Mouse (Mus musculus) cerebellum, adult 2 months (tissue): ENCODE data around the gene Phf21a. TPM values are rescaled to one million over a fixed set of nuclear protein-coding genes. Genes with fewer than 3 reads are reported as not detected.

ENCODE experiments used
- DNase-seq, 2 experiments: peaks; one replicate each; pipeline ENCODE4 v3.0.0; 2021
- H3K27ac ChIP-seq: fragments of 200-500 bp; 2 replicates; pipeline ENCODE4 v1.5.1; 2012; ENCODE audit warnings: low read length, control low read depth, inconsistent platforms; ENCODE audit not compliant: insufficient read depth
- H3K27me3 ChIP-seq: fragments of 200-500 bp; 2 replicates; pipeline ENCODE4 v1.6.1; 2012; ENCODE audit warnings: inconsistent platforms, mild to moderate bottlenecking, low read length, moderate library complexity; ENCODE audit not compliant: control insufficient read depth, insufficient read depth
- H3K4me1 ChIP-seq: fragments of 200-500 bp; 2 replicates; pipeline ENCODE4 v1.6.1; 2011; ENCODE audit warnings: low read length; ENCODE audit not compliant: control insufficient read depth, insufficient read depth
- H3K4me3 ChIP-seq: fragments of 200-500 bp; replicated peaks from 2 replicates; pipeline ENCODE3; 2011; ENCODE audit warnings: mild to moderate bottlenecking, low read depth, low read length, control low read depth; ENCODE audit not compliant: insufficient read depth
- CTCF ChIP-seq: fragments of 200-500 bp; IDR thresholded peaks from 2 replicates; pipeline ENCODE4 v1.5.1; 2011; ENCODE audit warnings: low read depth, mild to moderate bottlenecking, control low read depth, low read length, moderate library complexity, borderline replicate concordance; ENCODE audit not compliant: insufficient read depth
- POLR2A ChIP-seq: fragments of 200-500 bp; IDR thresholded peaks from 2 replicates; pipeline ENCODE4 v1.6.1; 2011; ENCODE audit warnings: low read length, control low read depth, borderline replicate concordance; ENCODE audit not compliant: insufficient read depth
- WGBS: fragments of 180-500 bp; shearing (Covaris S2); methylation state at CpG from one replicate; pipeline ENCODE4 v1.1.7; 2018; 5-methylcytosine and 5-hydroxymethylcytosine counted together
- polyA plus RNA-seq: library from polyadenylated mRNA; depleted of rRNA; stranded (reverse); fragments of >200 nt; gene quantifications from 2 replicates; pipeline ENCODE4 v1.2.3, GENCODE M21; 2012

Phf21a gene
- polyA plus RNA-seq, 1 experiment, result 60.4 TPM

DNA sequence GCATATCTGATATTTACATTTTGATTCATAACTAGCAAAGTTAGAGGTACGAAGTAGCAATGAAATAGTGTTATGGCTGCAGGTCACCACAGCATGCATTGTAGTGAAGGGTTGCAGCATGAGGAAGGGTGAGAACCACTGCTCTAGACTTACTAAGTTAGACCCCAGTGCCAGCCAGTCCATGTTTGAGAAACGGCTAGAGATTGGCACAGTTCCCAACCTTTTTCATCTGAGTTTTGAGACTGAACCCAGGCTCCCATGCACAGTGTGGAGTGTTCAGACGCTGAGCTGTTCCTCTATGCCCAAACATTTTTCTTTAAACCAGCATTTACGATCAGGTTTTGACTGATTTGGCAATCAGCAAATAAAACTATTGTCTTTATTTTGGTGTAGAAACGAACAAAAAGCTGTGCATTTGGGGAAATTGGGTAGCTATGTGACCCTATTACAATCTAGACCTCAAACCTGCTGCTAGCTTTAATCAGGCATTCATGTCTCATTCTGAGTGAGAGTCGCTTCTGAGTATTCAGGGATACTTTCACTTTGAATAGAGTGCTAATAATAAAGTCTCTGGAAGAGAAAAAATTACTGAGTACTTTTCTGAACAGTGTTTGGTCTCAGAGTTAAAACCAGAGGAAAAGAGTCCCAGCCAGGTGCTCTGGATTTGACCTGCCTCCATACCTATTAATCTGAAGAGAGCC, 180.3 kb downstream of the Phf21a start:
- peak in 1 of 2 experiments; percentile 22 for DNase-seq
- H3K27ac ChIP-seq, result no peak overlapping the region
- TF ChIP-seq CTCF (no peak), POLR2A (no peak)
- H3K27me3 ChIP-seq, result no peaks in the 10 kb centered on the region
- peaks cover 3% of the 10 kb centered on the region; the same call in 1 of the 2 replicates for H3K4me1 ChIP-seq
- WGBS, result 59% methylated on average over 6 of the region's 6 CpGs
- H3K4me3 ChIP-seq, result no peak overlapping the region

DNA sequence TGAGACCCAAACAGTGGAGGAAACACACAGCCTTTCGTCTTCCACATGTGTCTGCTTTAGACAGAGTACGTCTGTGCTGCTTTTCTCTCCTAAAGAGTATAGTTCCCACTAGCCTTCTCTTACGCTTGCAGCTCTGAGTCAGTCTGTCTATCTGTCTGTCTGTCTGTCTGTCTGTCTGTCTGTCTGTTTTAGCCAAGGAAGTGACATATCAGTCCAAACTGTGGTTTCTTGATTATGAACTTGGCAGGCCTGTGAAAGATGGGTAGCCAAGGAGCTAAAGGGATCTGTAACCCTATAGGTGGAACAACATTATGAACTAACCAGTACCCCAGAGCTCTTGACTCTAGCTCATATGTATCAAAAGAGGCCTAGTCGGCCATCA, 180.9 kb downstream of the Phf21a start:
- DNase-seq, result no peak
- H3K4me3 ChIP-seq, result no peak overlapping the region
- H3K4me1 ChIP-seq, result peaks cover 7% of the 10 kb centered on the region; the same call in 1 of the 2 replicates
- no peaks in the 10 kb centered on the region for H3K27me3 ChIP-seq
- TF ChIP-seq POLR2A (no peak), CTCF (no peak)
- WGBS, result 91% methylated on average over 4 of the region's 4 CpGs
- H3K27ac ChIP-seq, result no peak overlapping the region

DNA sequence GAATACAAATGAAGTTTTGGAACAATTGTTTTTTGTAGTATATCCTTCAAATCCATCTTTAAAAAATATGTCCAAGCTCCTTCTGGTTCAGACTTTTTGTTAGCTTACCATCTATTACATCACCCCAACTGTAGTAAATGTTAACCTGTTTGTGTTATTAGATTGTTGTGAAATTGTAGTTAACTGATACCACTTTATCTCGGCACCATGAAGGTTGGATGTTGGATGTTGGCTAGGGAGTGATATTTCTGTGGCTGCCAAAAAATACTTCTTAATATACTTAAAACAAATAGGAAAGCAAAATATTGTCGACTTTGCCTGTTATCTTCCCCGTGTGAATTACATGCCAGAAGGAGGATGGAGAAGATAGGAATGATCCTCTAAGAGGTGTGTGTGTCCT, 184.9 kb downstream of the Phf21a start:
- Histone ChIP-seq H3K4me1 (peaks cover 9% of the 10 kb centered on the region; the same call in 1 of the 2 replicates), H3K27me3 (no peaks in the 10 kb centered on the region), H3K27ac (no peak overlapping the region), H3K4me3 (no peak overlapping the region)
- DNase-seq, result no peak
- TF ChIP-seq CTCF (no peak), POLR2A (no peak)
- 81% methylated on average over 3 of the region's 3 CpGs for WGBS

DNA sequence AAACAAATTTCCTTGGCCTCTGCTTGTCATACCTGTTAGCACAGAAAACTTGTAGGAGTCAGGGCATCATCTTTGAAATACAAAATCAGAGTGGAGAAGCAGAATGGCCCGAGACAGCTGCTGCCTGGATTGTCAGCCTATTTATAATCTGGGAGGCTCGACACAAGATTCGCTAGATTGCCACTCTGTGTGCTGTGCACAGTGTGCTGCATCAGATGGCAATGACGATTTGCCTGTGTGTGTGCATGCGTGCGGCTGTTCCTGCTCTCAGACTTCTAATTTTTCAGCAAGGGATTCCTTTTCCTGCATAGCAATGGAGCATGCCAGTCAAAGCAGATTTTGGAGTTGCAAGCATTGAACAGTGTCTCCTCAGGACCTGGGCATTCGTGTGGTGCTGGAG, 185.7 kb downstream of the Phf21a start:
- Histone ChIP-seq H3K4me3 (no peak overlapping the region), H3K27me3 (no peaks in the 10 kb centered on the region), H3K4me1 (peaks cover 7% of the 10 kb centered on the region; the same call in 1 of the 2 replicates), H3K27ac (no peak overlapping the region)
- TF ChIP-seq POLR2A (no peak), CTCF (no peak)
- 14% methylated on average over 7 of the region's 7 CpGs for WGBS
- DNase-seq, result peak; percentile 27 to 32

DNA sequence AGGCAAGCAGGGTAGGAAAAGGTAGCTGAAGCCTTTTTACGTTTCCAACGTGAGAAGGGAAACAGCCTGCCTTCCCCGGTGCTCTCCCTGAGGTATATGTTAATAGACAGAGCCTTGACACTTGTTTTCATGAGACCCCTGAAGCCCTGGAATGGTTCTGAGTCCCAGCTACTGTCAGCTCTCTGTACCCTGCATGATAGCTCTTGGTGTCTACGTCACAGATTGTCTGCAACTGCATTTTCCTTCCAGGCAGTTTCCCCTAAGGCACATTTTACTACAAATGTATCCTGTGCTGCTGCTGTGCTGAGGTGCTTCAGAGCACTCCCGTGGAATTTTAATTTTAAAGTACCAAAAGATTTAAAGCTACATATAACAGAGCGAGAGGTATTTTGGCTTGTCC, 186.5 kb downstream of the Phf21a start:
- Histone ChIP-seq H3K4me1 (peaks cover 7% of the 10 kb centered on the region; the same call in 1 of the 2 replicates), H3K27me3 (no peaks in the 10 kb centered on the region), H3K4me3 (no peak overlapping the region), H3K27ac (no peak overlapping the region)
- DNase-seq, result no peak
- TF ChIP-seq CTCF, result no peak
- TF ChIP-seq POLR2A, result no peak
- WGBS, result 64% methylated on average over 6 of the region's 6 CpGs

DNA sequence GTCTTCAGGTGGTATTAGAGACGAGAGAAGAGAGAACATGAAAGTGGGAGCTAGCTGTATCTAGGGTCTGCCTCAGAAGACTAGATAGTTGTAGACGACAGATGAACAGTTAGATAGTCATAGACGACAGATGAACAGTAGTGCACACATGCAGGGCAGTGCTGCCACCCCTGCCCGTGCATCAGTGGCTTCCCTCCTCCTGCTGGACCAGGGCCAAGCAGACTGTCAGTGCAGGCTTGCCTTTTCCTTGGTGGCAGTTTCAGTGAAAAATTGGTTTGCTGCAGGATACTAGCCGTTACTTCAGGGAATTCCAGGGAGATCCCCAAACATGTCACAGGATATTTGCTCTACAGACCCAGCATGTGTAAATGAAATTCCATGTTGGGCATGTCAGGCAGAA, 192.7 kb downstream of the Phf21a start:
- peak; percentile 75 to 77 for DNase-seq

DNA sequence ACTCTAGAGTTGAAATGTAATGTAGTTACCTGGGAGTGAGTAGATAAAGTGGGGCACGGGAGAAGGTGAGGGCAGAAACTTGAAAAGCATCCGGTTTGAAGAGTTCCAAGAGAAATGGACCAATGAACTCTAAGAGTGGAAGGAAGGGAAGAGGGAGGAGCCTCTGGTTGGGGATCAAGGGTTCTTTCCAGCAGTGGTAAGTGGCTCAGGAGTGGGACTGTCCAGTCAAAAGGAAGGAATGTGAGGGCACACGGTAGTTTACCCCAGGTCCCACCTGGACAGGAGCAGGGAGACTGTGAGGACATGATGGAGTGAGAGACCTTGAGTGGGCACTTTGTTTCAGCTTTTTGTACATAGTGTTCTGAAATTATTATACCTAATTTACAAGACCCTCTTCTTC, 196.4 kb downstream of the Phf21a start:
- Histone ChIP-seq H3K27me3 (no peaks in the 10 kb centered on the region), H3K4me3 (no peak overlapping the region)
- 79% methylated on average over 3 of the region's 3 CpGs for WGBS

More for the DNA sequence above, 192.7 kb downstream of the Phf21a start:
- H3K27me3 ChIP-seq, result no peaks in the 10 kb centered on the region
- 12% methylated on average over 5 of the region's 5 CpGs for WGBS
- H3K4me3 ChIP-seq, result no peak overlapping the region
- H3K4me1 ChIP-seq, result peaks cover 9% of the 10 kb centered on the region; the same call in 1 of the 2 replicates
- H3K27ac ChIP-seq, result no peak overlapping the region
- no peak for TF ChIP-seq CTCF

DNA sequence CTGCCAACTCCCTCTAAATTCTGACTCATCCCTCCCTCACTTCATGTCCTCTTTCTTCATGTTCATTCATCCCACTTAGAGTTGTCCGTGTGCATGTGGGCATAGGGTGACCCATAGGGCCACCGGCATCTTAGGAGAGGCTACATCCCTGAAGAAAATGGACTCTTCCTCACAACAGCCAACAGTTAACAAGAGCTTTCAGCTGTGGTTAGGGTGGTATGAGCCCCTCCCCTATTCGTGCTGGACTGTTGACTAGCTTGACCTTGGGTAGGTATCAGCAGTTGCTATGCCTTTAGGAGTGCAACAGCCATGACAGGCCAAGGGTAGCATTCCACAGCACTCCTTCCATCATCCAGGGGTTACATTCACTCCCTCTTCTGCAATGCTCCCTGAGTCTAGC, 198.6 kb downstream of the Phf21a start:
- H3K27me3 ChIP-seq, result no peaks in the 10 kb centered on the region
- no peak overlapping the region for H3K27ac ChIP-seq
- TF ChIP-seq POLR2A, result no peak
- TF ChIP-seq CTCF, result no peak
- H3K4me3 ChIP-seq, result no peak overlapping the region
- no peak for DNase-seq
- H3K4me1 ChIP-seq, result peaks cover under 1% of the 10 kb centered on the region; the same call in 1 of the 2 replicates
- WGBS, result 93% methylated on average over 3 of the region's 3 CpGs

More for the DNA sequence above, 196.4 kb downstream of the Phf21a start:
- TF ChIP-seq POLR2A, result no peak
- TF ChIP-seq CTCF, result no peak
- H3K27ac ChIP-seq, result no peak overlapping the region
- no peak for DNase-seq
- H3K4me1 ChIP-seq, result peaks cover 9% of the 10 kb centered on the region; the same call in 1 of the 2 replicates
